Mouse (Mus musculus) midbrain, embryonic 14.5 days (tissue): Measurements from ENCODE around the gene Aes. TPM values are rescaled to one million over a fixed set of nuclear protein-coding genes. Genes with fewer than 3 reads are reported as not detected.

Experiments used
- ATAC-seq: fragments of 200-750 bp; cut with Nextera tagmentation; 2 replicates; pipeline ENCODE4 v1.8.0; 2017; ENCODE audit warnings: moderate number of reproducible peaks, moderate library complexity; ENCODE audit not compliant: low FRiP score, low TSS enrichment
- DNase-seq: peaks from one replicate; pipeline ENCODE4 v3.0.0-alpha.2; 2015
- H3K27ac ChIP-seq: fragments of 300-500 bp; sonication (generic); replicated peaks from 2 replicates; pipeline ENCODE4 v1.5.1; 2014; ENCODE audit warnings: mild to moderate bottlenecking, low read depth, low read length, moderate library complexity
- H3K27me3 ChIP-seq: fragments of 300-500 bp; sonication (generic); 2 replicates; pipeline ENCODE4 v1.6.1; 2014; ENCODE audit warnings: low read length, control low read depth, mixed read lengths; ENCODE audit not compliant: control insufficient read depth, insufficient read depth
- H3K36me3 ChIP-seq: fragments of 300-500 bp; sonication (generic); 2 replicates; pipeline ENCODE4 v1.6.1; 2014; ENCODE audit warnings: low read length, control low read depth; ENCODE audit not compliant: control insufficient read depth, insufficient read depth
- H3K4me1 ChIP-seq: fragments of 300-500 bp; sonication (generic); 2 replicates; pipeline ENCODE4 v1.6.1; 2014; ENCODE audit warnings: mild to moderate bottlenecking, antibody characterized with exemption, low read length, control low read depth; ENCODE audit not compliant: control insufficient read depth, insufficient read depth
- H3K4me2 ChIP-seq: fragments of 300-500 bp; sonication (generic); 2 replicates; pipeline ENCODE4 v1.6.1; 2014; ENCODE audit warnings: mild to moderate bottlenecking, low read length, moderate library complexity
- H3K4me3 ChIP-seq: fragments of 300-500 bp; sonication (generic); replicated peaks from 2 replicates; pipeline ENCODE4 v1.5.1; 2014; ENCODE audit warnings: low read depth, low read length
- H3K9ac ChIP-seq: fragments of 300-500 bp; sonication (generic); replicated peaks from 2 replicates; pipeline ENCODE4 v1.6.1; 2014; ENCODE audit warnings: mild to moderate bottlenecking, low read length, moderate library complexity
- H3K9me3 ChIP-seq: fragments of 300-500 bp; sonication (generic); 2 replicates; pipeline ENCODE4 v1.6.1; 2016; ENCODE audit warnings: low read length, control low read depth, mixed read lengths; ENCODE audit not compliant: control insufficient read depth
- WGBS: fragments of 180-500 bp; shearing (Covaris S2); extraction: QIAGEN DNeasy Blood & Tissue Kit; methylation state at CpG from one replicate; pipeline ENCODE4 v1.1.7; 2014; 5-methylcytosine and 5-hydroxymethylcytosine counted together
- polyA plus RNA-seq: library from polyadenylated mRNA; unstranded; fragments of >200 nt; fragmentation: Nextera tagmentation; extraction: Ambion mirVana; gene quantifications from 2 replicates; pipeline ENCODE4 v1.2.1, GENCODE M21; 2014

Aes gene
- polyA plus RNA-seq, 1 experiment from 2014 or later: 485 TPM

- Histone ChIP-seq H3K27ac (no peak overlapping the region), H3K4me2 (no peak overlapping the region), H3K36me3 (no peaks in the 10 kb centered on the region), H3K4me3 (no peak overlapping the region), H3K4me1 (peaks cover 12% of the 10 kb centered on the region; the same call in 1 of the 2 replicates), H3K9ac (no peak overlapping the region), H3K9me3 (no peaks in the 10 kb centered on the region), H3K27me3 (no peaks in the 10 kb centered on the region)
- WGBS: 95% methylated on average over 1 of the region's 1 CpGs
- ATAC-seq (no peak), DNase-seq (no peak)
Observed at GRCm38 (mm10) chr10:81608308-81608707, 49.0 kb downstream of the Aes start.

- H3K36me3 ChIP-seq: no peaks in the 10 kb centered on the region
- H3K4me1 ChIP-seq: no peaks in the 10 kb centered on the region
- H3K4me3 ChIP-seq: no peak overlapping the region
- H3K27me3 ChIP-seq: no peaks in the 10 kb centered on the region
- 78% methylated on average over 3 of the region's 3 CpGs for WGBS
- H3K4me2 ChIP-seq: no peak overlapping the region
- ATAC-seq (no peak), DNase-seq (no peak)
- no peak overlapping the region for H3K27ac ChIP-seq
- H3K9me3 ChIP-seq: no peaks in the 10 kb centered on the region
- H3K9ac ChIP-seq: no peak overlapping the region
Observed at GRCm38 (mm10) chr10:81612779-81613178, 53.5 kb downstream of the Aes start.

GRCm38 (mm10) chr10:81615486-81615885, 56.2 kb downstream of the Aes start:
- Histone ChIP-seq H3K4me1 (no peaks in the 10 kb centered on the region), H3K27me3 (no peaks in the 10 kb centered on the region), H3K4me2 (no peak overlapping the region), H3K4me3 (no peak overlapping the region), H3K36me3 (no peaks in the 10 kb centered on the region), H3K27ac (no peak overlapping the region), H3K9me3 (no peaks in the 10 kb centered on the region), H3K9ac (no peak overlapping the region)
- no peak for ATAC-seq
- WGBS: 75% methylated on average over 6 of the region's 6 CpGs
- DNase-seq: no peak

Other genes with a start within 250 kb of the Aes start
- 22.6 and 22.8 TPM in 2 replicates for gene Cactin, start 238.4 kb upstream of the Aes start, polyA plus RNA-seq
- 2.9 and 3.7 TPM in 2 replicates for gene Tbxa2r, start 230.8 kb upstream of the Aes start, polyA plus RNA-seq
- gene Gipc3, start 216.2 kb upstream of the Aes start, polyA plus RNA-seq: not detected in 2 replicates
- gene Hmg20b, start 209.0 kb upstream of the Aes start, polyA plus RNA-seq: 30.6 and 36.5 TPM in 2 replicates
- gene Mfsd12, start 202.0 kb upstream of the Aes start, polyA plus RNA-seq: 5.9 and 9.2 TPM in 2 replicates
- gene 4930404N11Rik, start 193.7 kb upstream of the Aes start, polyA plus RNA-seq: 0.32 and 0.37 TPM in 2 replicates
- 122 and 146 TPM in 2 replicates for gene Fzr1, start 181.0 kb upstream of the Aes start, polyA plus RNA-seq
- 59.5 and 79.6 TPM in 2 replicates for gene Dohh, start 175.1 kb upstream of the Aes start, polyA plus RNA-seq
- gene Gm48551, start 175.0 kb upstream of the Aes start, polyA plus RNA-seq: 4.5 and 8.2 TPM in 2 replicates
- 1.3 and 2.9 TPM in 2 replicates for gene Gm48552, start 170.5 kb upstream of the Aes start, polyA plus RNA-seq
- gene Smim24, start 166.4 kb upstream of the Aes start, polyA plus RNA-seq: 1.0 and 1.2 TPM in 2 replicates
- gene Nfic, start 103.9 kb upstream of the Aes start, polyA plus RNA-seq: 11.2 and 13.7 TPM in 2 replicates
- 61.3 and 117 TPM in 2 replicates for gene Celf5, start 76.8 kb upstream of the Aes start, polyA plus RNA-seq
- 51.6 and 51.8 TPM in 2 replicates for gene Ncln, start 63.1 kb upstream of the Aes start, polyA plus RNA-seq
- gene S1pr4, start 59.4 kb upstream of the Aes start, polyA plus RNA-seq: 0.34 and 0.47 TPM in 2 replicates
- gene Gna15, start 35.3 kb upstream of the Aes start, polyA plus RNA-seq: 0.69 and 0.88 TPM in 2 replicates
- gene Gna11, start 14.3 kb upstream of the Aes start, polyA plus RNA-seq: 86.7 and 102 TPM in 2 replicates
- gene Tle2, start 15.1 kb downstream of the Aes start, polyA plus RNA-seq: 20.4 and 25.7 TPM in 2 replicates
- gene Tle6, start 41.6 kb downstream of the Aes start, polyA plus RNA-seq: 3.2 and 3.5 TPM in 2 replicates
- 0.74 and 1.1 TPM in 2 replicates for gene BC025920, start 46.8 kb downstream of the Aes start, polyA plus RNA-seq
- gene Sirt6, start 68.3 kb downstream of the Aes start, polyA plus RNA-seq: 47.7 and 58.1 TPM in 2 replicates
- gene Ankrd24, start 69.1 kb downstream of the Aes start, polyA plus RNA-seq: 8.9 and 16.8 TPM in 2 replicates
- 7.8 and 8.2 TPM in 2 replicates for gene Gm10778, start 89.6 kb downstream of the Aes start, polyA plus RNA-seq
- 18.6 and 22.2 TPM in 2 replicates for gene Zfp433, start 145.3 kb downstream of the Aes start, polyA plus RNA-seq
- 25.5 and 27.7 TPM in 2 replicates for gene Gm3055, start 211.7 kb downstream of the Aes start, polyA plus RNA-seq